Mouse (Mus musculus) heart, adult 8-10 months (tissue): Measurements from ENCODE around the gene Dysf. TPM values are rescaled to one million over a fixed set of nuclear protein-coding genes. Genes with fewer than 3 reads are reported as not detected.
A peak's percentile ranks its signal among the peaks of the same experiment; 100 is the strongest.

ENCODE experiments used
- DNase-seq: peaks from one replicate; pipeline ENCODE4 v3.0.0; 2022; ENCODE audit warnings: low spot score
- total RNA-seq, 4 experiments: library from RNA; stranded (reverse); gene quantifications; 2 replicates each; pipeline ENCODE4 v1.2.4; 2022

The Dysf gene
- total RNA-seq, 4 experiments from 2014 or later, result 94.9 to 111 (median 106) TPM

DNA sequence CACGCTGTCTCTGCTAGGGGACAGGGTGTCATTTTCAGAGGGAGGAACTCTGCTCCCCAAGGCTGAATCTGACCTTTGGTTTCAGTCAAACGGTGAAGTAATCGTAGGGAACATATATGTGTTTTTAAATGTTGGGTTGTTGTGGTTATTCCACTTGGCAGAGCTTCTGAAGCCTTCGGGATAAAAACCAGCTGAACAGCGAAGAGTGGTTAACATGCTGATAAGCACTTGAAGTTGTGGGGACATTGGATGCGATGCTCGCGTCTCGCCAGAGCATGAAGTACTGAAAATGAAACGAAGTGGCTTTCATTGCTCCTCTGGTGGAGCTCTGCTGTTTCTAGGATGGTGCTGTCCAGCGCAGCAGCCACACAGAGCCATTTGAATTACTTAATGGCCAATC lies 102.7 kb downstream of the Dysf start:
- no peak for DNase-seq

DNA sequence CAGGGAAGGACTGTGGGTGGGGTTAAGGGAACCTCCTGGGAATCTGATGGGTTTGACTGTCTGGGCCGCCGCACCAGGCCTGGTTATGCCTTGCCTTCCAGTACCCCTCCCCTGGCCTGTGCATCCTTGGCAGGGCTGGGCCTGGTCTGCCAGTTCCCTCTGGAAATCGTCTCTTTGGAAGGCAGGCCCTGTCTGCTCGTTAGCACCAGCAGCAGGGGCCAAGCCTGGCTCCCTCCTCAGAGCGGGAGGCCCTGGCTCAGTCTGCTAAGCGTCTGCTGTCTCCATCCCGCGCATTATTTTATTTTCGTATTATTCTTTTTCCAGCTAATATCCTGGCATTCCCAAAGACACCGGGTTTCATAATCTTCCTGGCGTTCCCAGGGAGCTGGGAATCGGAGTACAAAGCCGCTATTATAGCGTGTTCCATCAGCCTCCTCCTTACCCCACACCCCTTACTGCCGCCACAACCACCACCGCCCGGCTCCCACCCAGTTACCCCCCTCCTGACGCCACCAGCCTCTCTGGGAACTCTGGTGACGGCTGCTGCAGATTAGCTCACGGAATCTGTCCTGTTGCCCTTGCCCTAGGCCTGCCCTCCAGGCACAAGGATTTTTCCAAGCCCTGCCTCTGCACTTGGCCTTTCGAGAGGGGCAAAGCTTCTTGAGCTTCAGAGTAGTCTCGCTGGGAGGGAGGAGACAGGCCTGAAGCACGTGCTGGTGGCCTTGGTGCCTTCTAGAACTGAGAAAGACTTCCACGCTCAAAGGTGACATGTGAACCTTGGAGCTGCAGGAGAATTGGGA lies 111.5 kb downstream of the Dysf start:
- no peak for DNase-seq

DNA sequence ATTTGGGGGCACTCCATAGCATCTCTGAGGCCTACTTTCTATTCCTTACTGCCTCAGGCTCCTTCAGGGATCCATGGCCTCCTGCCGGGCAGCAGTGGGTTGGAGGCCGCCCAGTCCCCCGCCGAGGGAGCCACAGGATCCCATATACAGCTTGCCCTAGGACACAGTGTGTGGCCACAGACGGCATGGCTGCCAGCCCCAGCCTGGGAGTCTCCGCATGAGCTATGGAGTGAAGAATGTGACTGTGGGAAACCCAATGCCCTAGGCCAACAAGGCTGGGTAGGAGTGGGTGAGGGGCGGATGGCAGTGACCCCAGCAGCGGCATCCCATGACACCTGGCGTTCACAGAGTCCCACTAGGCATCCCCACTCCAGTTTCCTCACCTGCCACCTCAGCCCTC lies 116.2 kb downstream of the Dysf start:
- DNase-seq, result no peak

DNA sequence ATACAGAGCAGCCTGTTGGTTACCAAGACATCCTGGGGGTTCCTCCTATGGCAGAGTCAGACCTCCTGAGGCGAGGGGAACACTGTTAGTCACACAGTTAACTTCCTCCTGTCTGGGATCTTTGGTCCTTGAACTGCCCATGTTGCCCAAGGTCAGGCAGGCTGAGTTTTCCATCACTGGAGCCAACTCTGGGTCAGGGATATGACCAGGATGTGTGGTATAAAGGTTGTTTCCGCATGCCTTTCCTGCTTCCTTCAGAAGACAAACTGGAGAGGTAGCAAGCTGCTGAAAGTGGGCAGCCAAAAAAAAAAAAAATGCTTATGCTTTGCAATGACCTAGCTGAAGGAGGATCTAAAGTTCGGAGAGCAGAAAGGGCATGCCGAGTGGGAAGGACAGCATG lies 116.7 kb downstream of the Dysf start:
- no peak for DNase-seq

DNA sequence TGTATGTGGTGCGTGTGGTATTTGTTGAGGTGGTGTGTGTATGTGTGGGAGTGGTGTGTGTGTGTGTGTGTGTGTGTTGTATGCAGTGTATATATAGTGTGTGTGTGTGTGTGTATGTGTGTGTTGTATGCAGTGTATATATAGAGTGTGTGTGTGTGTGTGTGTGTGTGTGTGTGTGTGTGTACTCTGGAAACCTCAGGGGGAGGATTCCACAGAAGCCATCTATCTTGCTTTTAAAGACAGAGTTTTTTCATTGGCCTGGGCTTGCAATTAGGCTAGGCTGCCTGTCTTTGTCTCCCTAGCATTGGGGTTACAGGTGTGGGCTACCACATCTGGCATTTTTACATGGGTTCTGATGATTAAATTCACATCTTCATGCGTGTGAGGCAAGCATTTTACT lies 119.8 kb downstream of the Dysf start:
- no peak for DNase-seq

DNA sequence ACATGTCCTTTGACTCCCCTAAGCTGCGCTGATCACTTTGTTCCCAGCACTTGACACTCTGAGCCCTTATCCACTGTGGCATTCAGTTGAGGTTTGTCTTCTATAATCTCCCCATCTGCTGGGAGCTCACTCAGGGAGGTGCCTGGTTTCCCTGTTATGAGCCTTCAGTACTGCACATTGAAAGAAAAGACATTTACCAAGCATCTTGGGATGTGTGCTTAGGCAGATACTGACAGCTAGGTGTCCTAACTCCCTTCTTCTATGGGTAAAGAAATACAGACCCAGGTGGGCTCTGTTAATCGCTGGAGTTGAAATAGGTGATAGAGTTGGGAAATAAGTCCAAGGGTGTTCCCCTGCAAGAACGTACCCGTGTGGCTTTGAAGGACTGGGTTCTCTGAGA lies 122.5 kb downstream of the Dysf start:
- no peak for DNase-seq

DNA sequence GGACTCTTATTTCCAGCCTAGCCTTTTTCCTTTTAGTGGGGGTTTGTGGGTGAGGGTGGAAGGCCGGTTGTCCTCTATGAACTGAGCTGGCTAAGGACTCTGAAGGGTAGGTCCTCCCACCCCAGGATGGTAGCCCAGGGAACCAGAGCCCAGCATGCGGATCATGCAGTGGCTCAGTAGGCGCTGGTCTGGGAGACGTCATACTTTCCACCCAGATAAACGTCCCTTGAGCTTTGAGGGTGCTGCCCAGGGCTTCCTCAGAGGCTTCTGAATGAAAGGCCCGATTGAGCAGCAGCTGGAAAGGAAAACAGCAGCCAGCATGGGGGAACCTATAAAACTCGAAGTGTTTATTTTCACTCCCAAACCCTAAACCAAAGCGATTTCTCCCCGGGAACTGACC lies 123.1 kb downstream of the Dysf start:
- no peak for DNase-seq

DNA sequence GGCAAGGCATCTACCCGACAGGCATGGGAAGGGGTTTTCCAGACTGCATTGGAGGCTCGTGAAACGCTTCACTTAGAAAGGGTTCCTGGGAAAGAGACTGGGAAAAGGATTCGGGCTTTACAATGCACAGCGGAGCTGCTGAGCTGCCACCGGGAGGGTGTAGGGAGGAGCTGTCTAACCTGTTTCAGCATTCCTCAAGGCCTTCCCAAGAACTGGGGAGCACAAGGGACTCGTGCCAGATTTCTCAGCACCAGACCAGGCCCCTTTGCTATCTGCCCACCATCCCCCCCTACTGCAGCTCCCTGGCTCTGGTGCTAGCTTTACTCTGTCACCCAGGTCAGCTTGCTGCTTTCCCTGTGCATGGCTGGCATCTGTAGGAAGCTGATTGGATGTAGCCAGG lies 124.7 kb downstream of the Dysf start:
- DNase-seq, result no peak

DNA sequence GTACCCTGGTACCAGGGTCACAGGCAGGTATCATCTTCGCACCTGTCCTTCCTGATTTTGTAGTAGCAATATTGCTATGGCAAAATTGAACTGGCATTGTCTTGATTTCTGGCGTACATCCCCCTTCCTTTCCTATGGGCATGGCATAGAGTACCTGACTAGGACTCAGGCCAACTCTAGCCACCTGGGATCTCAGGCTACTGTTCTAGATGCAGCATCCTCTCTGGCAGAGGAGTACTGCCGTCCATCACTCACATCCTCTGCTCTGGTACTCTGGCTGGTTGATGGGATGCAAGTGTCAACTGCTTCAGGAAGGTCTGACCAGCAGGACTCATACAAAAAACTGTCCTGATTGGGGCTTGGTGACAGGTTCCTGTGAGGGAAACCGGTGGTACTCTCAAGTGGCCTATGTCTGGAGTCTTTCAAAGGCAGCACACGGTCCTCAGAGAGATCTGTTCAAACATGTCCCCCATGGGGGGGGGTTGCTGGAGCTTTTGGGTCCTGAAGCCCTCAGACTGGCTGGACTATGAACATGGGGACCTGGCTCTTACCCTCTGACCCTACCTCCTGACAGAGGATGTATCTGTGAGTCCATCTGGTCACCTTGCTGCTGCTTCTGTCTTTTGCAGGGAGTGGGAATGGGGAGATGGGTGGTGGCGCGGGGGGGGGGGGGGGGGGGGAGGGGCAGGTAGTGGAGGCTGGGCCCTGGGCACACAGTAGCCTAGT lies 125.8 kb downstream of the Dysf start:
- no peak for DNase-seq

DNA sequence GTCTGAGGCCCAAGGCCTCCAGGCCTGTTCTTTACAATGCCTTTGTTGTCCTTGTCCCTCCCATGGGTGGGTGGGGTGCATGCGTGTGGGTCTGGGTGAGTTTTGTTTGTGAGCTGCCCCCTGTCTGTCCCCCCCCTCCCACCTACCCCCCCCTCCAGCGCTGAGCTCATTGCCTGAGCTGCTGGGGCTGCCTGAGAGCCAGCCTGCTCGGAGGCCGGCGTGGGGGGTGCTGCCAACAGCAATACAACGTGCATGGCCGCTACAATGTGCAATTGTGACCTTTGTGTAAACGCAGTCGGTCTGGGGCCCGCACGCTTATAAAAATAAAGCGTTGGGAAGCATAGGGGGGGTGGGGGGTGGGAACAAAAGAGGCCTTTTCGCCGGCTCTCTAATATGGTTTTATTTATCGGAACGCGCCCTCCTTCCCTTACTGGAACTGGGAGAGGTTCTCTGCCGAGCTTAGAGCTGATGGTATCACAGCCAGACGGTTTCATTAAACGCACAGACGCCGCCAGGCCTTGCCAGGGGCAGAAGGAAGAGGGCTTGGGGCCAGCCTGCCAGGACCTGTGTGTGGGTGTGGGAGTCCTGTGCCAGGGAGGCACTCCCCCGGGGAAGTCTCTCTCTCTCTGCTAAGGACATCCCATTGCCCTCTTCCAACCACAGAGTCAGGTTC lies 126.5 kb downstream of the Dysf start:
- no peak for DNase-seq

DNA sequence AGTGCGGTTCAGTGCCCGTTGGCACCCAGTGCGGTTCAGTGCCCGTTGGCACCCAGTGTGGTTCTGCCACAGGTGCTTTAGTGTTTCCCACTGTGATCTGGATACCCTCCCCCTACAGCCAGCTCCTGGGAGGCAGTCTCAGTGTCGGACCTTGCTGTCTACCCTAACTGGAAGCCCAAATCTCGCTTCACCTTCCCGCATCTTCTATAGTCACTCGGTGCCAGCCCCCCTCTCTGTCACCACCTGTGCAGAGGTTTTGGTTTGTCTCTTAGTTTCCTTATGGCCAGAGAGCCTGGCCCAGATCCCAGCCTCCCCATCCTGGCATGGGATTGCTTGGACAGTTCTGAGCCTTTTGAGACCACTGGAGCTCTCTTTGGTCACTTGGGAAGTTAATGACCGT lies 127.3 kb downstream of the Dysf start:
- DNase-seq, result no peak

DNA sequence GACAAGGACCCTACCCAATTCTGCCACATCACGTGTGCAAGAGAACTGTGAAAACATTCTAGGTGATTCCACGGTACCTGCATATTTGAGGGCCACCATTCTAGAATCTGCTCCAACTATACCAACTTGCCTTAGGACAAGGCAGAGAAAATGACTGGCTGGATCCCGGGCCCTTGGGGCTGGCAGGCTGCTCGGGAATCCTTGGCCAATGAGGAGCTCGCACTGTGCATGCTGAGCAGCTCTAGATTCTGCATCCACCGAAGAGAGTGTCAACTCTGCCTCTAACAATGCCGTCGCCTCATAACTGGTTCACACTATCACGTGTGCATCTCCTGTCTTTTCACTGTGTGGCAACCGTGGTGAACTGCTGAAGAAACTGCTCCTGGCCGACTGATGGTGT lies 128.0 kb downstream of the Dysf start:
- DNase-seq, result no peak

DNA sequence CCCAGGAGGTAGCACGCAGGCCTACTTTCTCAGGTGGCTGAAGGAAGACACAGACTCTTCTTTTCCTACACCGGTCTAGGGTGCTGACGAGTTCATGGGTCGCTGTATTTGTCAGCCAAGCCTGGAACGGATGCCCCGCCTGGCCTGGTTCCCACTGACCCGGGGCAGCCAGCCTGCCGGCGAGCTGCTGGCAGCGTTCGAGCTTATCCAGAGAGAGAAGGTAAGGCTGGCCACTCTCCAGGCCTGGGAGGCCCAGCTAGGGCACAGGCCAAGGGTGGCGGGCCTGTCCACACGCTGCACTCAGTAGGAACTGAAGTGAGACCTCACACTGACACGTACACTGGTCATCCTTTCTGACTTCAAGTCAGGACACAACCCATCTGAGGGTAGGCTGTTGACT lies 131.5 kb downstream of the Dysf start:
- peak; percentile 72 for DNase-seq

DNA sequence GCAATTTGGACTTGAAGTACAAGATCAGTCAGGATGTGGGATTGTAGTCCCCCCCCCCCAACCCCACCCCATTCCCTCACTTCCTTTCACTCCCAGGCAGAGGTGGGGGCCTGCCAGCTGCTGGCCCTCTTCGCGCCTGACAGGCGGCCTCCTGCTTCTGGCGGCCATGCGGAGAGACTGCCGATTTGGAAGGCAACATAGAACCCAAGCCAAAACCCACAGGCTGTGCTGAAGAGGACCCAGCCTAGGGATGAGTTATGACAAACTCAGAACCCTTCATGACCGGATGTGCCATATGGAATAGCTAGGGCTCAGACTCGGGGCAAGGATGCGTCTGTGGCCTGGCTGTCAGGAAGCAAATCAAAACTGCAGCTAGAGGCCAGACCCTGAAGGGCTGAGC lies 134.1 kb downstream of the Dysf start:
- no peak for DNase-seq

DNA sequence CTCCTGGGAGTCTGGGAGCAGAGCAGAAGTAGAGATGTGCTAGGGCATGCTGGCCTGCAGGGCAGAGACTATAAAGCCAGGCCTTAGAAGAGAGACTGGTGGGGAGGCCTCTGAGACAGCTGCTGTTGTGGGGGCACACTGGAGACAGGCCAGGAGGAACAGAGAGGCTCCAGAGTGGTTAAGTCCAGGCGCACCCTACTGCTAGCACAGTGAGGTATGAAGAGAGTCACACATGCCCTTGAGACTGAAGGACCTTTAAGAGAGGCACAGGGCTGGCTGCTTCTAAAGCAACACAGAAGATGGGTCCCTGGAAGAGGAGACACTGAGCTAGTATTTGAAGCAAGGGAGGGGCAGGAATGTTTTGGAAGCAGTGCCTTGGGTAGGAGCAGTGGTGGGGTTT lies 134.9 kb downstream of the Dysf start:
- no peak for DNase-seq

DNA sequence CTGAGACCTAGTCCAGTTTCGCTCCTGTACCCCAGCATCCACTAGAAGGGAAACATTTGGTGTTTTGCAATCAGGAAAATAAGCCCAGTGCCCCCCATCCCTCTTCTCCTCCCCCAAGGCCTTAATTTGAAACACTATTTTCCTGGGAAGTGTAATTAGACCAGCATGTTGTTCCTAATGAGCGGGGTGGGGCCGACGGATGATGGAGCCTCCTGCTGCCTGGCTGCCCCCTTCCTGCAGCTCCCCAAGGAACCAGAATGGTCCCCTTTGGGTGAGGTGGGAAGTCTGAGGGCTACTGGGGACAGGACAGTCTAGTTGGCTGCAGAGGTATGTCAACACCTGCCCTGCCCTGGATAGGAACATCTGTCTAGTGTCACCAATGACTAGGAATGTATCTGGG lies 136.0 kb downstream of the Dysf start:
- no peak for DNase-seq

DNA sequence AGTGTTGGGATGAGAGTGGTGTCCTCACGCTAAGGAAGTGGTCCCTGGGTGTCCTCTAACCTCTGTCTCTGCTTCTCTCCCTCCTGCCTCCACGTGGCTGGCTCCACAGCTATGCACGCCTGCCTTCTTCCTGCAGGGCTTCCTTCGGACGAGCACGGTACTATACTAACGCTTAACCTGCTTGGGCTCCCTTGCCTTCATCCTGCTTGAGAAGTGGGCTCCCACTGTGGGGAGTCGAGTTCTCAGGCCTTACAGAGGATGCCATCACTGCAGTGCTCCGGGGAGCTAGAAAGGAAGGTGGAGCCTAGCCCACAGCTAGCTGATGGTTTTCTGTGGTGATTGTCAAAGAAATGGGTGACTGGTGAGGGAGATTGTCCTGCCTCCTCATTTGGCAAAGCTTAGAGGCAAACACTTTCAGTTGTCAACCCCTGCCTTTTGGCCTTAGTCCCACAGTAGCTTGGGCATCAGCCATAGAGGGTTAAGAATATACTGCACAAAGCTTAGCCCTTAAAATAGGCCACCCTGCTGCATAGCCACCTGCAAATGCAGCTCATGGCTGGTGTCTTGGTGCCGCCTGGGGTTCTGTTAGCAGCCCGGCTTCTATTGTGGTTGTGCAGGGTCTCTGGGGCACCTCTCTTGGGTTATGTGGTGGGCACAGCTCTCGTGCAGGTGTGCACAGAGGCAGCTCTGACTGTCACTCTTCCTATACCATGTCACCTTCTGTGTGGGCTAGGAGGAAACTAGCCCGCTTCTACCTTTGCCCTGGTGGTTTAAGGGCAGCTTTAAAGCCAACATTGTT lies 139.0 kb downstream of the Dysf start:
- no peak for DNase-seq

DNA sequence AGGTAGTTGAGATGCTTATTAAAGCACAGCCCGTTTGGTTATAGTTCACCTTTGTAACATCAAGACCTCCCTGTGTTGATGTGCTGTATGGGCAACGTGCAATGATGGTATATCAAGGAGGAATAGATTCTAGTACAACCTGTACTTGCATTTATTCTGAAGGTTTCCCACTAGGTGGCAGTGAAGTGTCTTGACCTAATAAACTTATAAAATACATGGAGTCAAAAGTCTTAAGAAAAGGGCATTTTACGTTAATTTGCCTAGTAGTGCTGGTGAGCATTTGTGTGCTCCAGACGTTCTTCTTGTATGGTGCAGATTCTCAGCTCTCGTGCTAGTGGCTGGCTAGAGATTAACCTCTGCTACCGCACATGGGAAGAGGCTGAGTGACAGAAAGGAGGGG lies 140.1 kb downstream of the Dysf start:
- no peak for DNase-seq

DNA sequence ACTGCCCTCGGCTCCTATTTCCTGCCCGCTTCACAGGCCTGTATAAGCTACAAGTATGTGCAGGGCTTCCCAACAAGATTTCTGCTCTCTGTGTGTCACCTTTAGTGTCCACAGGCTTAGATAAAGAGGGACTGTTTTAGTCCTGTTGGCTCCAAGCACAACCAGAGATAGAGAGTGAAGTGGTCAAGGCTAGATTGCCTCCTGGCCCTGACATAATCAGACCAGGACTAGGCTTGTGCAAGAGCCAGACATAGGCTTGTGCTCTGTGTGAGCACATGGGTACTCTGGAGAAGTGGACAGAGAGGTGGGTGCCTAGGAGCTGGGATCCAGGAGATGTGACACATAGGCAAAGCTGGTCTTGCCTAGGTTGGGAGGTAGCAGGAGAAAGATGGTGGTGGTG lies 146.1 kb downstream of the Dysf start:
- peak; percentile 32 for DNase-seq

DNA sequence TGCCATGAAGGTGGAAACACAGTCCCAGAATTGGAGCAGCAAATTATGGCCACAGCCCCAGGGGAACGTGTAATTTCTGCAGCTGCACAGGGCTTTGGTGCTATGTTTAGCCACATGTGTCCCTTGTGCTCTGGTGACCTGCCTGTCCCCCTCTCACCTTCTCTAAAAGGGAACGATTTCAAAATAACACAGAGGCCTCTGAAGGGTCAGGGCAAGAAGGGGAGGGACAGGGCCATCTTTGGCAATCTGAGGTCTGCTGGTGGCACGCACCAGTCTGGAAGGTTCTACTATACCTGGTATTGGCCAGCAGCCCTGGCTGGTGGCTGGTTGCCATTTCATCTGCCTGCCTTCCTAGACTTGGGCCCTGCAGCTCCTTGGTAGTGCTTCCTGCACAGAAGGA lies 147.4 kb downstream of the Dysf start:
- DNase-seq, result peak; percentile 46

DNA sequence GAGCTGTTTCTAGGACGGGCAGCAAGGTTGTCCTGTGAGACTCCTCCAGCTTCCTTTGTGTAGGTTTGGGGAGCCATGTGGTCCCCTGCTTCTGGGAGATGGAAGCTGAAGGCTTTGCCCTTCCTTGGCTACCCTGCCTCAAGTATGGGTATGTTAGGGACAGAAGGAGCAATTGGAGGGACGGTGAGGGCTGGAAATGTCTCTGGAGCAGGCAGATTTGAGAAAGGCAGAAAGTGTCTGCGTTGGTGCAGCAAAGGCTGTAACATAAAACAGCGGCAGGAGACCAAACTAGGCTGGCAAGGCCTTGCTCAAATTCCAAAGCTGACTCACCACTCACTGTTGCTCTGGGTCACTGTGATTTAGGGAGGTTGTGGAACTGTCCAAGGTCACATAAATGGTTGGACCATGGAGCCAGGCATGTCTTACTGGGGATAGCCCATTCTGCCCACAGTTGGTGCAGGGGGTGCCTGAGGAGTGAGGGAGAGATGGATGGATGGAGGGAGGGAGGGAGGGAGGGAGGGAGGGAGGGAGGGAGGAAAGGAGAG lies 148.2 kb downstream of the Dysf start:
- no peak for DNase-seq

DNA sequence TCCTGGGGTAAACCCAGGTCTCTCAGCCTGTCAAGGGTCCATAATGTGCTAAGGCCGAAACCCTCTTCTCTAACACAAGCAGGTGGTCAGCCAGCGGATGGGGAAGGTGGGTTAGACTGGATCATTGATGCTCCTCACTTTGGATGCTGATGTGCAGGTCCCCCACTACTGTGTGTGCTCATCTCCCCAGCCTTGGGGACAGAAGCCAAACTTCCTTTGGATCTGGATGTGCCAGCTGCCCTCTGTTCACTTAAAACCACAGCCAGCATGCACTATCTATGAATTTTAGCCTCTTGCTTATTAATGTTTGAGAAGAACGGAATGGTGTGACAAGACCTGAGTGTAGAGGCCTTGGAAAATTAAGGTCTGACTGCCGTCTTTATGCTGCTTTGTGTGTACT lies 150.7 kb downstream of the Dysf start:
- no peak for DNase-seq
